ENCODE assay signal across 22 mouse cellular contexts in genomic region chr11:8209041-8209440, GRCm38 (mm10).
DNase-seq lines count a peak whose midpoint lies in the region; ATAC-seq lines count a peak whose summit lies in the region.
"Had no signal": no experiment of that assay in that cellular context is flagged by ENCODE, and none has a peak within 500 bp of the region (broad histone marks: within the 10 kb centered on the region; RNA-seq: fewer than 3 reads in every experiment).

No protein-coding gene starts in this region.

- no peaks in the 10 kb centered on the region for H3K36me3 ChIP-seq in midbrain, embryonic 13.5 days
- H3K36me3 ChIP-seq: embryonic facial prominence, embryonic 12.5 days; G1E; limb, embryonic 12.5 days; liver, embryonic 12.5 days; midbrain, embryonic 15.5 days; neural tube, embryonic 15.5 days had no signal

- WGBS in midbrain, embryonic 13.5 days: 93% methylated on average over 2 of the region's 2 CpGs

- H3K27ac ChIP-seq in midbrain, embryonic 13.5 days: no peak overlapping the region
- H3K27ac ChIP-seq: embryonic facial prominence, embryonic 12.5 days; limb, embryonic 12.5 days; liver, embryonic 12.5 days; midbrain, embryonic 15.5 days; neural tube, embryonic 15.5 days had no signal

- H3K9me3 ChIP-seq in midbrain, embryonic 13.5 days: 0 out of 2 replicates have a peak, but pooled peaks cover 3% of the 10 kb centered on the region
- H3K9me3 ChIP-seq: embryonic facial prominence, embryonic 12.5 days; G1E; limb, embryonic 12.5 days; liver, embryonic 12.5 days; midbrain, embryonic 15.5 days; neural tube, embryonic 15.5 days had no signal

- H3K9ac ChIP-seq in midbrain, embryonic 13.5 days (replicated peaks): no peak overlapping the region
- H3K9ac ChIP-seq: embryonic facial prominence, embryonic 12.5 days; limb, embryonic 12.5 days; liver, embryonic 12.5 days; lung, embryonic 14.5 days; midbrain, embryonic 15.5 days; neural tube, embryonic 15.5 days had no signal

- ATAC-seq in midbrain, embryonic 13.5 days: no peak
- ATAC-seq: forebrain, embryonic 14.5 days; hindbrain, embryonic 16.5 days; intestine, embryonic 16.5 days; liver, embryonic 12.5 days; midbrain, embryonic 15.5 days had no signal

- H3K27me3 ChIP-seq in midbrain, embryonic 13.5 days: no peaks in the 10 kb centered on the region
- H3K27me3 ChIP-seq: embryonic facial prominence, embryonic 12.5 days; limb, embryonic 12.5 days; liver, embryonic 12.5 days; megakaryocyte, embryonic 14.5 days; midbrain, embryonic 15.5 days; neural tube, embryonic 15.5 days had no signal

- no peaks in the 10 kb centered on the region for H3K4me1 ChIP-seq in midbrain, embryonic 13.5 days (replicated peaks)
- H3K4me1 ChIP-seq: embryonic facial prominence, embryonic 12.5 days; limb, embryonic 12.5 days; liver, embryonic 12.5 days; megakaryocyte, embryonic 14.5 days; neural tube, embryonic 15.5 days had no signal

- H3K4me3 ChIP-seq in midbrain, embryonic 13.5 days (replicated peaks): no peak overlapping the region
- H3K4me3 ChIP-seq: embryonic facial prominence, embryonic 12.5 days; erythroblast, embryonic 14.5 days; limb, embryonic 12.5 days; liver, embryonic 12.5 days; megakaryocyte, embryonic 14.5 days; midbrain, embryonic 15.5 days; neural tube, embryonic 15.5 days had no signal

- peak; percentile 68 for DNase-seq in gastrocnemius, adult 18-20 months (ENCODE audit: low spot score)
- DNase-seq in gastrocnemius, postnatal 10 days: no peak
- peak; percentile 24 to 51 for DNase-seq in lung, adult 18-20 months
- DNase-seq in lung, postnatal 14 days: no peak
- DNase-seq in gastrocnemius, postnatal 36 days: peak; percentile 31 to 60
- peak; percentile 42 to 49 for DNase-seq in heart, postnatal 36 days
- no peak for DNase-seq in right cerebral cortex, adult 2 months (ENCODE audit: low spot score in 2 of 2)
- DNase-seq: cerebellum, adult 2 months; lung, embryonic 14.5 days; right cerebral cortex, postnatal 14 days had no signal

- H3K4me2 ChIP-seq in midbrain, embryonic 13.5 days (replicated peaks): no peak overlapping the region
- H3K4me2 ChIP-seq: embryonic facial prominence, embryonic 12.5 days; limb, embryonic 12.5 days; liver, embryonic 12.5 days; lung, embryonic 14.5 days; midbrain, embryonic 15.5 days; neural tube, embryonic 15.5 days had no signal

- intact Hi-C loops in gastrocnemius, postnatal 36 days (cut with DNase I): no loop called here
- intact Hi-C loops in heart, postnatal 36 days (cut with DNase I): no loop called here

Comparison
In these comparisons a context has a peak if more than half of its experiments do, and no peak if none do; other contexts are left out.
1. DNase-seq: peak in gastrocnemius, adult 18-20 months (single experiment), lung, adult 18-20 months (2 of 2), gastrocnemius, postnatal 36 days (2 of 2) and heart, postnatal 36 days (2 of 2); none in gastrocnemius, postnatal 10 days (single experiment), lung, postnatal 14 days (single experiment) and right cerebral cortex, adult 2 months (0 of 2).